Mouse (Mus musculus): ENCODE data around the gene Tab2. TPM values are rescaled to one million over a fixed set of nuclear protein-coding genes. Genes with fewer than 3 reads are reported as not detected.

Gene Tab2
- polyA plus RNA-seq (2015; fragmentation: Nextera tagmentation; extraction: Ambion mirVana): 15.4 and 16.9 TPM in 2 replicates

- Histone ChIP-seq H3K27ac (peak within 1 kb of the TSS; percentile 99), H3K4me3 (replicated peaks) (peak within 1 kb of the TSS; percentile 98), H3K9ac (replicated peaks) (peak within 1 kb of the TSS; percentile 98), H3K27me3 (no peaks in the 10 kb centered on the region), H3K4me1 (replicated peaks) (peaks cover 24% of the 10 kb centered on the region), H3K4me2 (replicated peaks) (peak within 1 kb of the TSS; percentile 91), H3K9me3 (no peaks in the 10 kb centered on the region), H3K36me3 (no peaks in the 10 kb centered on the region)
- under 1% methylated on average over 84 of the region's 97 CpGs for WGBS
- ATAC-seq: peak; percentile 98
Observed at GRCm38 (mm10) chr10:7956228-7957001, at the start of gene Tab2. Gene Tab2, minus strand, starts transcription at chr10:7956230.

DNA sequence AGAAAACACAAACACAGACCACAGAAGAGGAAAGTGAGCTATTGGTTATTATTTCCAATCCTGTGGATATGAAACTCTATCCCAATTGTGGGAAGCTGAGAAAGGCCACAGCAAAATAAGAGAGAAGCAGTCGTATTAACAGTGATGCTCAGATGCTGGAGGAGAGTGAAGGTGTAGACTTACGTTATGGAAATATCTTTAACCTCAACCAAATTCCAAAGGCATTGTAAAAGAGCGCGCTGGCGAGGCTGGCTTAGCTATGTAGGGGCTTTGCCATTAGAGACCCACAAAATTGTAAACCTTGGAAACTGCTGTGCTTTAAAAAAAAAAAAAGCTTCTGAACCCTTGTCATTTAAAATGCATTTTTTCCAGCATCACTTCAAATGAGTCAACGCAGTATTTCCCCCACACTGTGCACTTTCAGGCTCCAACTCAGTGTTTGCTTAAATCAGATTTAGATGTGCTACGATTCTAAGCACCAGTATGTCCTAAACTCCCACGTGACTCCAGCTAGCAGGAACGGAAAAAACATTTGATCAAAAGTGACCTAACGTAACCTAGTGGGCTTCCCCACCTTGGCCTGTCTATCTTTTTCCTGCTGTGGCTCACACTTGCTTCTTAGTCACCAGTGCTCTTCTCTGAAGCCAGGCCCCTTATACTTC, 36.4 kb upstream of the Tab2 start:
- Histone ChIP-seq H3K27me3 (no peaks in the 10 kb centered on the region), H3K27ac (no peak overlapping the region), H3K9ac (replicated peaks) (no peak overlapping the region), H3K4me1 (replicated peaks) (no peaks in the 10 kb centered on the region), H3K4me3 (replicated peaks) (no peak overlapping the region), H3K36me3 (no peaks in the 10 kb centered on the region), H3K9me3 (no peaks in the 10 kb centered on the region), H3K4me2 (replicated peaks) (no peak overlapping the region)
- no peak for ATAC-seq
- 84% methylated on average over 10 of the region's 10 CpGs for WGBS

DNA sequence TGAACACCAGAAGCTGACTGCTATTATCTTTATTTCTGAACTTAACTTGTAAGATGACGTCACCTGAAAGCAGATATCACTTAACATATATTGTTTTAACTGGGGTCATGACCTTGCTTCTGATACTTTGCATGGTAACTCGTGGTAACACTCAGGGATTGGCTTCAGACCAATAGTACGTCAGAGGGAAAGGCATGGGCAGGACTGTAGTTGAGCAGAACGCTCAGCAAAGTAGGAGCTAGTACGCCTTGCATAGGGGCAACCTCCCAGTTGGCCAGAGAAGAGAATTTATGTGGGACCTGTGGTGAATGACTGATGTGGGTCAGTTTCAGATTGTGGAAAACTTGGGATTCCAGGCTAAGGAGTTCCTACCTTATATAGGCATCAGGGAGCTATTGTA, 35.6 kb upstream of the Tab2 start:
- no peaks in the 10 kb centered on the region for H3K36me3 ChIP-seq
- no peak overlapping the region for H3K27ac ChIP-seq
- no peak for ATAC-seq
- no peak overlapping the region for H3K9ac ChIP-seq (replicated peaks)
- H3K4me2 ChIP-seq (replicated peaks): no peak overlapping the region
- 83% methylated on average over 5 of the region's 5 CpGs for WGBS
- no peak overlapping the region for H3K4me3 ChIP-seq (replicated peaks)
- no peaks in the 10 kb centered on the region for H3K4me1 ChIP-seq (replicated peaks)
- H3K9me3 ChIP-seq: no peaks in the 10 kb centered on the region
- no peaks in the 10 kb centered on the region for H3K27me3 ChIP-seq

DNA sequence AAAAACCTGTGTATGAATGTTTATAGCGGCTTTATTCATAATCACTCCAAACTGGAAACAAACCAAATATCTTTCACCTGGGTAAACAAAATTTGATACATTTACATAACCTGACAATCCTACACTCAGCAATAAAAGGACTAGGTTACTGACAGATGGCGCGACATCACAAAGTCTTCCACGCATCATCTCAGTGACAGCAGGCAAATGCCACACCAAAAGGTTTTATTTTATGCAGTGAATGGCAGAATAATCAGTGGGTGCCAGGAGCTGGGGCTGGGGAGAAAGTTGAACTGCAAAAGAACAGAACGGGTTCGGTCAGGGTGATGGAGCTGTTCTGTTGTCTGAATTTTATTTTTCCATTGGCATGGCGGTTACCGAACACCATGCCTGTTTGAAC, 31.5 kb upstream of the Tab2 start:
- H3K4me3 ChIP-seq (replicated peaks): no peak overlapping the region
- H3K9ac ChIP-seq (replicated peaks): no peak overlapping the region
- H3K9me3 ChIP-seq: no peaks in the 10 kb centered on the region
- no peak overlapping the region for H3K4me2 ChIP-seq (replicated peaks)
- 92% methylated on average over 8 of the region's 8 CpGs for WGBS
- H3K27me3 ChIP-seq: no peaks in the 10 kb centered on the region
- H3K36me3 ChIP-seq: no peaks in the 10 kb centered on the region
- no peak overlapping the region for H3K27ac ChIP-seq
- ATAC-seq: no peak
- no peaks in the 10 kb centered on the region for H3K4me1 ChIP-seq (replicated peaks)

GRCm38 (mm10) chr10:7976462-7976861, 20.4 kb upstream of the Tab2 start:
- H3K27me3 ChIP-seq: no peaks in the 10 kb centered on the region
- whole genome bisulfite sequencing: 98% methylated on average over 9 of the region's 9 CpGs
- no peak overlapping the region for H3K27ac ChIP-seq
- H3K4me3 ChIP-seq (replicated peaks): no peak overlapping the region
- H3K9ac ChIP-seq (replicated peaks): no peak overlapping the region
- H3K36me3 ChIP-seq: no peaks in the 10 kb centered on the region
- ATAC-seq: no peak
- no peak overlapping the region for H3K4me2 ChIP-seq (replicated peaks)
- no peaks in the 10 kb centered on the region for H3K4me1 ChIP-seq (replicated peaks)
- H3K9me3 ChIP-seq: peaks cover 3% of the 10 kb centered on the region; the same call in 1 of the 2 replicates

GRCm38 (mm10) chr10:7968747-7969280, 12.8 kb upstream of the Tab2 start:
- no peak overlapping the region for H3K4me3 ChIP-seq (replicated peaks)
- no peaks in the 10 kb centered on the region for H3K36me3 ChIP-seq
- 99% methylated on average over 2 of the region's 2 CpGs for WGBS
- no peaks in the 10 kb centered on the region for H3K9me3 ChIP-seq
- no peak for ATAC-seq
- no peaks in the 10 kb centered on the region for H3K27me3 ChIP-seq
- no peaks in the 10 kb centered on the region for H3K4me1 ChIP-seq (replicated peaks)
- H3K9ac ChIP-seq (replicated peaks): no peak overlapping the region
- H3K27ac ChIP-seq: no peak overlapping the region
- no peak overlapping the region for H3K4me2 ChIP-seq (replicated peaks)

GRCm38 (mm10) chr10:7967096-7967495, 11.1 kb upstream of the Tab2 start:
- no peak for ATAC-seq
- H3K27me3 ChIP-seq: no peaks in the 10 kb centered on the region
- 86% methylated on average over 3 of the region's 3 CpGs for WGBS
- no peak overlapping the region for H3K4me2 ChIP-seq (replicated peaks)
- H3K9me3 ChIP-seq: no peaks in the 10 kb centered on the region
- no peak overlapping the region for H3K4me3 ChIP-seq (replicated peaks)
- H3K36me3 ChIP-seq: no peaks in the 10 kb centered on the region
- no peak overlapping the region for H3K27ac ChIP-seq
- no peaks in the 10 kb centered on the region for H3K4me1 ChIP-seq (replicated peaks)
- no peak overlapping the region for H3K9ac ChIP-seq (replicated peaks)

DNA sequence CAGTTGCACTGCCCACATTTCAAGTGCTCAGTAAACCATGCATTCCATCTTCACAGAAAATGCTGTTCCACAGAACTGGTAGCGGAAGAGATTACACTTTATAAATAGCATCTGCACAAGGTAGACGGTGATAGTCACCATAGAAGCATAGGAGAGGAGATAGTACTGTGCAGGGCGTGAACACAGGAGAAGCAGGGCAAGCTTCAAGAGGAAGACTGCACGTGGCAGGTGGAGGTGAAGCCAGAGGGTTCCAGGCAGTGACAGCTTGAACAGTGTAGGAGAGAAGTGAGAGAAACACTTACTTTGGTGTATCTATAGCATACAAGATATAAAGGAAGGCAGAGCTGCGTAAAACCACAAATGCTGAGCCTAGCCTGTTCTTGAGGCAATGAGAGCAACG, 3.0 kb upstream of the Tab2 start:
- Histone ChIP-seq H3K9ac (replicated peaks) (no peak overlapping the region), H3K4me1 (replicated peaks) (peaks cover 9% of the 10 kb centered on the region), H3K4me2 (replicated peaks) (no peak overlapping the region), H3K27ac (no peak overlapping the region), H3K36me3 (no peaks in the 10 kb centered on the region), H3K9me3 (no peaks in the 10 kb centered on the region), H3K4me3 (replicated peaks) (no peak overlapping the region), H3K27me3 (no peaks in the 10 kb centered on the region)
- WGBS: 82% methylated on average over 6 of the region's 6 CpGs
- no peak for ATAC-seq

- Histone ChIP-seq H3K4me3 (replicated peaks) (peak overlapping the region; percentile 98), H3K27ac (peak overlapping the region; percentile 99), H3K36me3 (no peaks in the 10 kb centered on the region), H3K9me3 (no peaks in the 10 kb centered on the region), H3K4me2 (replicated peaks) (peak overlapping the region; percentile 91), H3K27me3 (no peaks in the 10 kb centered on the region), H3K4me1 (replicated peaks) (peaks cover 24% of the 10 kb centered on the region), H3K9ac (replicated peaks) (peak overlapping the region; percentile 98)
- peak; percentile 65 for ATAC-seq
- WGBS: no CpG with 5 or more reads among the region's 76 CpGs
Observed at GRCm38 (mm10) chr10:7955634-7956121, 352 bp downstream of the Tab2 start.

DNA sequence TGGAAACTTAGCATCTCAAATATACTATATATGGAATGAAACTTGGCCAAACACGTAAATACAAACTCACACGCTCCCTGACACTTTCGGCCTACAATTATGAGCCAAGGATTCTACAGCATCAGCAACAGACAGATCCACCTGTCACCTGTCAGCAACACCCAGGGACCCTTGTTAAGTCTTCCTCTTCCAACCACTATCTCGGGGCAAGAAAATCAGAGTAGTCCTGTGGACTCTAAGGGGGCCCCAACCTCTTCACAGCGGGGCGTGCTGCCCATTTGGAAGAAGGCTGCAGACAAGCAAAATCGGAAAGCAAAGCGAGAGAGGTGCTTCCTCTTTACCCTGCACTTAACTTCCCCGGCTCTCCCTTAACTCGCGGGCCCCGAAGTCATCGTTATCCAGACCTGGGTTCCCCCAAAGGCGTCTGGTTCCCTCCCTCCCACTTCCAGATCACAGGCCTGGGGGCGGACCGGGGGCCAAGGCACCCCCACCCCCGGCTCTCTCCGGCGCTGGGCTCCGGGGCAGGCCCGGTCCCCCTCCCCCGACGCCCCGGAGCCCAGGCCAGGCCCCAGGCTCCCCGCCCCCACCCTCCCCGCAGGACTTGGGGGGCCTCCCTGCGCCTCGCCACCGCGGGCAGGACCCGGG, 919 bp downstream of the Tab2 start:
- peaks cover 26% of the 10 kb centered on the region for H3K4me1 ChIP-seq (replicated peaks)
- no peaks in the 10 kb centered on the region for H3K36me3 ChIP-seq
- peak overlapping the region; percentile 99 for H3K27ac ChIP-seq
- no peaks in the 10 kb centered on the region for H3K27me3 ChIP-seq
- H3K4me3 ChIP-seq (replicated peaks): peak overlapping the region; percentile 98
- ATAC-seq: peak; percentile 41
- no peaks in the 10 kb centered on the region for H3K9me3 ChIP-seq
- peak overlapping the region; percentile 98 for H3K9ac ChIP-seq (replicated peaks)
- H3K4me2 ChIP-seq (replicated peaks): peak overlapping the region; percentile 91
- under 1% methylated on average over 26 of the region's 31 CpGs for WGBS

GRCm38 (mm10) chr10:7954627-7954988, 1.4 kb downstream of the Tab2 start:
- H3K27me3 ChIP-seq: no peaks in the 10 kb centered on the region
- peak overlapping the region; percentile 98 for H3K4me3 ChIP-seq (replicated peaks)
- H3K36me3 ChIP-seq: no peaks in the 10 kb centered on the region
- peak overlapping the region; percentile 98 for H3K9ac ChIP-seq (replicated peaks)
- H3K4me1 ChIP-seq (replicated peaks): peaks cover 28% of the 10 kb centered on the region
- no peak for ATAC-seq
- peak overlapping the region; percentile 99 for H3K27ac ChIP-seq
- 1% methylated on average over 5 of the region's 5 CpGs for WGBS
- no peaks in the 10 kb centered on the region for H3K9me3 ChIP-seq
- H3K4me2 ChIP-seq (replicated peaks): peak overlapping the region; percentile 91

DNA sequence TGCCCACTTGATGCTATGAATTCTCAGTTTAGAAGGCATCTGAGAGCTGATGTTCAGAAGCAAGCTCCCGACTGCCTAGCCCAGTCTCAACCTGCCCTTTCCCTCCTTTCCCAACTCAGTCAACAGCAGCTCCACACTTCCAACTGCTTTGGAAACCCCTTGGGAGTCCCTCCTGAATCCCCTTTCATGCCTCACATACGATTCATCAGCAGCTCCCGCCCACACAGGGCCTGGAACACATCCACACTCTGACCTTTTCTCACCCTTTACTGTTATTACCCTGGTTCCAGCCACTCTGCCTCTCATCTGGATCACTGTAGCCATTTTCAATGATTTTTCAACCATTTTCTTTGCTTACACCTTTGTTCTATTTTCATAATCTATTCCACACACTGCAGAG, 13.0 kb downstream of the Tab2 start:
- WGBS: 53% methylated on average over 3 of the region's 3 CpGs
- no peak overlapping the region for H3K9ac ChIP-seq (replicated peaks)
- H3K36me3 ChIP-seq: peaks cover 4% of the 10 kb centered on the region
- no peak overlapping the region for H3K4me3 ChIP-seq (replicated peaks)
- H3K27me3 ChIP-seq: no peaks in the 10 kb centered on the region
- no peak for ATAC-seq
- H3K4me2 ChIP-seq (replicated peaks): no peak overlapping the region
- no peaks in the 10 kb centered on the region for H3K9me3 ChIP-seq
- 0 out of 2 replicates have a peak, but pooled peaks cover 4% of the 10 kb centered on the region for H3K4me1 ChIP-seq (replicated peaks)
- no peak overlapping the region for H3K27ac ChIP-seq

Measured in midbrain, embryonic 13.5 days (tissue).